ENCODE assay signal across 7 mouse cellular contexts in the genomic region with DNA sequence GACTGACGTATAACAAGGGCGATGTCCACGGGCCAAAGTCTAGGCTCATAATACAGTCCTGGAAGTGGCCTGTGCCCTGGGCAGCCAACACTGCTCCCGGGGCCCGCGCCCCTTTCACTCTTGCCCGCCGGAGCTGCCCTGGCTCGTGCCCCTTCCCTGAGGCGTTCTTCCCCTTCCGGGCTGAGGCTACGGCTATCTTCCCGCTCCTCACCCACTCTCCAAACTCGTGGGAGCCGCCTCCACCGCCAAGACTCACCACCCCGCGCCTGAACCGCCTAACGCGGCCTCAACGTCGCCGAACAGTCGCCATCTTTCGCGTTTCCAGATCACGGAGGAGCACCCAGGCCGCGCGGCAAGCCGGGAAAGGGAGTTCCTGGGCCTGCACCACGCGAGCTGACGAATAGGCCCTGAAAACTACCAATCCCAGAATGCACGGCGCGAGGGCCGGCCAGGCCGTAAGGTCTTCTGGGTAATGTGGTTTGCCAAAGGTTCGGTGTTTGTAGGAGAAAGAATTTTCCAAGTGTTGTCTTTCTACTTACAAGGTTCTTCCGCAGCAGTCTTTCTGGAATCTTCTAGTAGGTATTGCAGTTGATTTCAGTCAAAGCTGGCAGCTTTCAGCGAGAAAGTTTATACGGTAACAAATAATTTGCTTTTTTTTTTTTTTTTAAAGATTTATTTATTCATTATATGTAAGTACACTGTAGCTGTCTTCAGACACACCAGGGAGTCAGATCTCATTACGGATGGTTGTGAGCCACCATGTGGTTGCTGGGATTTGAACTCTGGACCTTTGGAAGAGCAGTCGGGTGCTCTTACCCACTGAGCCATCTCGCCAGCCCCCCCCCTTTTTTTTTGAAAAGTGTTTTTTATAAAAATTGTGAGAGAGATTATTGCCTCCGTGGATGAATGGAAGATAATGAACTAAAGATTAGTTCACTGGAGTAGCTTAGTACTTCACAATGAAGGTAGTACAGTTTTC. TPM values are rescaled to one million over a fixed set of nuclear protein-coding genes. Genes with fewer than 3 reads are reported as not detected.
A peak's percentile ranks its signal among the peaks of the same experiment; 100 is the strongest.
DNase-seq lines count a peak whose midpoint lies in the region; ATAC-seq lines count a peak whose summit lies in the region.

Ddx23 (minus strand) TSS at position 328 of the 979 bp plus-strand sequence.

- peak; percentile 97 for DNase-seq in adrenal gland, adult 2 months
- DNase-seq in embryo, embryonic 11.5 days (ENCODE audit: low read depth, low spot score): peak; percentile 91
- peak; percentile 86 to 93 for DNase-seq in gastrocnemius, postnatal 36 days
- peak; percentile 98 for DNase-seq in left cerebral cortex, postnatal 25 days (ENCODE audit: low spot score in 2 of 2)
- DNase-seq in midbrain, embryonic 10.5 days (ENCODE audit: low spot score): peak; percentile 96
- DNase-seq in right cerebral cortex, postnatal 4 days: peak; percentile 93

- peak within 1 kb of the TSS; percentile 85 for H3K27ac ChIP-seq in intestine, embryonic 15.5 days
- H3K27ac ChIP-seq in midbrain, embryonic 10.5 days (replicated peaks): peak within 1 kb of the TSS; percentile 97

- peak within 1 kb of the TSS; percentile 87 for H3K9ac ChIP-seq in intestine, embryonic 15.5 days

- peak within 1 kb of the TSS; percentile 75 for H3K4me3 ChIP-seq in intestine, embryonic 15.5 days (replicated peaks)
- peak within 1 kb of the TSS; percentile 87 for H3K4me3 ChIP-seq in midbrain, embryonic 10.5 days

- 3% methylated on average over 48 of the region's 48 CpGs for WGBS in intestine, embryonic 15.5 days
- WGBS in midbrain, embryonic 10.5 days: 4% methylated on average over 48 of the region's 48 CpGs

- ATAC-seq in intestine, embryonic 15.5 days: peak; percentile 99

- peaks cover 16% of the 10 kb centered on the region for H3K36me3 ChIP-seq in intestine, embryonic 15.5 days
- H3K36me3 ChIP-seq in midbrain, embryonic 10.5 days: peaks cover 31% of the 10 kb centered on the region

- no peaks in the 10 kb centered on the region for H3K9me3 ChIP-seq in intestine, embryonic 15.5 days
- no peaks in the 10 kb centered on the region for H3K9me3 ChIP-seq in midbrain, embryonic 10.5 days (replicated peaks)

- peak within 1 kb of the TSS; percentile 67 for H3K4me2 ChIP-seq in intestine, embryonic 15.5 days (replicated peaks)

- intact Hi-C loops in gastrocnemius, postnatal 36 days (cut with DNase I): loop anchor here (5.0 kb wide), 1 partner anchor 139 kb away; no protein-coding TSS in a partner anchor
- intact Hi-C loops in left cerebral cortex, postnatal 25 days (cut with DNase I): loop anchor here (1.0 to 5.0 kb wide), 3 partner anchors 28 to 139 kb away; no protein-coding TSS in a partner anchor

- H3K27me3 ChIP-seq in intestine, embryonic 15.5 days (replicated peaks): no peaks in the 10 kb centered on the region
- no peaks in the 10 kb centered on the region for H3K27me3 ChIP-seq in midbrain, embryonic 10.5 days (ENCODE audit: low read depth, poor library complexity, severe bottlenecking)

- no peaks in the 10 kb centered on the region for H3K4me1 ChIP-seq in intestine, embryonic 15.5 days (replicated peaks)
- H3K4me1 ChIP-seq in midbrain, embryonic 10.5 days: peaks cover 18% of the 10 kb centered on the region

RNA-seq across cellular contexts. Expression of gene Ddx23, which starts in this region (rescaled TPM):
- 10 to 100 TPM; 65.5 to 84.6 TPM for total RNA-seq in adrenal gland, adult 2 months (2021)
- 25.6 and 27.7 TPM in 2 replicates for polyA plus RNA-seq in adrenal gland, adult 2 months (2012; rRNA removed)
- 10 to 100 TPM; 50.0 to 56.2 TPM for total RNA-seq in gastrocnemius, postnatal 36 days (2021)
- polyA plus RNA-seq in intestine, embryonic 15.5 days (2015; fragmentation: Nextera tagmentation; extraction: Ambion mirVana): 23.3 and 23.7 TPM in 2 replicates
- 10 to 100 TPM; 69.4 to 75.8 TPM for total RNA-seq in left cerebral cortex, postnatal 25 days (2021)
- 27.2 and 30.8 TPM in 2 replicates for polyA plus RNA-seq in midbrain, embryonic 10.5 days (2016; fragmentation: Nextera tagmentation; extraction: Ambion mirVana)

Comparison
In these comparisons a context has a peak if more than half of its experiments do, and no peak if none do; other contexts are left out.
1. Peak in every context shown above with its lines: DNase-seq, ATAC-seq, H3K4me3 ChIP-seq and H3K27ac ChIP-seq.